Mouse (Mus musculus) cerebellum, adult (tissue): Measurements from ENCODE around the gene Mpo.

Source experiments
- ATAC-seq: cut with Nextera tagmentation; 2 replicates; pipeline ENCODE4 v1.9.2; 2017; ENCODE audit warnings: mild to moderate bottlenecking, moderate library complexity, mixed read lengths; ENCODE audit not compliant: insufficient number of reproducible peaks, low FRiP score, low TSS enrichment

Mpo gene

DNA sequence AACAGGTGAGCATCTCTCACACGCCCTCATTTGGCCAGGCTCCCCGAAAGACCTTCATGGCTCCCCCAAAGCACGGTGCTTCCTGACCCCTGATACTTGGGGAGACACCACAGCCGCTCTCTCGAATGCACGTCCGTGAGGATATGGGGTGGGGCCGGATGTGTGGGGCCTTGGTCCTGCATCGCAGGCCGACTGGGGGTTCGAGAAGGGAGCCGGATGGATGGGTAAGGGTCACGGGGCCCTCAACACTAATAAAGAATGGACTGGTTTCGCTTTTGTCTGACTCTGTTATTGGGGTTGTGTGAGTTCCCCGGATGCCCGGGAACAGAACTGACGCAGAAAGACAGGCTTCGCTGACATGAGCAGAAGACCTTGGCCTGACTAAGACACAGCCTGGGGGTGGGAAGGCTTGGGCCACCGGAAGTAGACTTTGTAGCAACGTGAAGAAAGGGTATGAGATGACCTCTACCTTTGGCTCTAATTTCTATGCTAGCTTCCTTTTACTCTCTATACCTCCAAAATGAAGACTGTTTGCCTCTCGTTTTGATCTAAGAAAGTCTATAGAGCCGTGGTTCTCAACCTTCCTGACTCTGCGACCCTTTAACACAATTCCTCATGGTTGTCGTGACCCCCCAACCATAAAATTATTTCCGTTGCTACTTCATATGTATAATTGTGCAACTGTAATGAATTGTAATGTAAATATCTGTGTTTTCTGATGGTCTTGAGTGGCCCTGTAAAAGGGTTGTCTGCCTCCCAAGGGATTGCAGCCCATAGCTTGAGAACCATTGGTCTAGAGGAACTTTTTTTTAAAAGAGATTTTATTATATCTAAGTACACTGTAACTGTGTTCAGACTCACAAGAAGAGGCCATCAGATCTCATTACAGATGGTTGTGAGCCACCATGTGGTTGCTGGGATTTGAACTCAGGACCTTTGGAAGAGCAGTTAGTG lies 36.1 kb upstream of the Mpo start:
- no peak for ATAC-seq

DNA sequence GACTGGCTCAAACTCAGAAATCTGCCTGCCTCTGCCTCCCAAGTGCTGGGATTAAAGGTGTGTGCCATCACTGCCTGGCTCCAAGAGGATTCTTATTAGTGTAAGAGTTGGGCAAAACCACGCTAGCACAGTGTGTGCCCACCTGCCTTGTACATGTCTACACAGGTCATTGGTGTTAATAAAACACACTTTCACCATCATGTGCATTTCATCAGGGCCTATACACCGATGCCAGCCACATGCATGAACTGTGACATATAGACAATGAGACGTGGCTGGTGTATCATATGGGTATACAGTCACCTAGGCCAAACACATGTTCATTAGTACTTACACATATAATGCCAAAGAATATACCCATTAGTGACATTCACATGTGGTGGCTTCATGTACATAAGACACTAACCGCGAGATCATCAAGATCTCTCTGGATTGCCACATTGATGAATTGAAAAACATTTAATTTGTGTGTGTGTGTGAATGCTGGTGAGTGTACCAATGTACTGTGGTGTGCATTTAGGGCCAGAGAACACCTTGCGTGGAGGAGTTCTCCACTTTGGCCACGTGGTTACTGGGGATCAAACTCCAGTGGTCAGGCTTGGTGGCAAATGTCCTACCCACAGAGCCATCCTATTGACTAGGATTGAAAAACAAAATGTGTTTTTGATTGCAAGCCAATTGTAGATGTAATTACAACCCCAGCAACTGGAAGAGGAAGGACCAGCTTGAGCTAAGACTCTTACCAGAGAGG lies 35.0 kb upstream of the Mpo start:
- no peak for ATAC-seq

DNA sequence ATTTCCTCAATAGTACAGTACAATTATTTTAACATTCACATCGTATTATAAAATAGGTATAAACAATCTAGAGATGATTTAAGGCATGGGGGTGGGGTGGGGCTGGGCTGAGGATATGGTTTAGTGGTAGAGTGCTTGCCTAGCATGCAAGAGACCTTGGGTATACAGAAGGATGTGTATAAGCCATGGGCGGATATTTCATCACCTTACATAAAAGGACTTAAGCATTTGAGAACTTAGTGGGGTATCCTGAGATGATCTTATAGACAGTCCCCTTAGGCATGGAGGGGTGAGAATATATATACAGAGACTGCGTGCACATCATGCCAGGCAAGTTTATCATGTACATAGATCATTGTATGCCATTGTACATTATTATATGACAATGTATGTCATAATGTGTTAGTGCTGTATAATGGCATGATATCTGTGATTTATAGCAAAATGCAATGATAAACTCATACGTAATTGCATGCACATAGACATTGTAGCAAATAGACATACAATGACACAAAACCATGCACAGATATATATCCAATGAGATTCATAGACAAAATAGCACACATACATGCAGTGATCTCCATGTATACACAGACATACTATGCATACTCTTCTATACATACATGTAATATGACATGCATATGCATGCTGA lies 34.3 kb upstream of the Mpo start:
- no peak for ATAC-seq

DNA sequence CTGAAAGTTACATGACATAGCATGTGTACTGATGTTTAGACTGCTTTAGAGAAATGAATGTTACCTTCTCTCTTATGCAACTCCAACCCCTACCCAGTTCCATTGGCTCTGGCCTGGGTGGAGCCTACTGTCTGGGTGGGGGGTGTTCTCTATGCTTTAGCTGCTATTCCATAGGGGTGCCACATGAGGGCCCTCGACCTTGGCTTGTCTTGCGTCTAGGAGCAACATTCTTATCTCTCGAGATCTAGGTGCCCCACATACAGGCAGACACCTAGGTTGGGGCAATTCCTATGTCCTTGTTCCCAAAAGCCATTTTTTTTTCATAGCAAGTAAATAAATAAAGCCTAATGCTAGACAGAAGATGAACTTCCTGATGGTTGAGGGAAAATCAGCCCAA lies 33.8 kb upstream of the Mpo start:
- no peak for ATAC-seq

DNA sequence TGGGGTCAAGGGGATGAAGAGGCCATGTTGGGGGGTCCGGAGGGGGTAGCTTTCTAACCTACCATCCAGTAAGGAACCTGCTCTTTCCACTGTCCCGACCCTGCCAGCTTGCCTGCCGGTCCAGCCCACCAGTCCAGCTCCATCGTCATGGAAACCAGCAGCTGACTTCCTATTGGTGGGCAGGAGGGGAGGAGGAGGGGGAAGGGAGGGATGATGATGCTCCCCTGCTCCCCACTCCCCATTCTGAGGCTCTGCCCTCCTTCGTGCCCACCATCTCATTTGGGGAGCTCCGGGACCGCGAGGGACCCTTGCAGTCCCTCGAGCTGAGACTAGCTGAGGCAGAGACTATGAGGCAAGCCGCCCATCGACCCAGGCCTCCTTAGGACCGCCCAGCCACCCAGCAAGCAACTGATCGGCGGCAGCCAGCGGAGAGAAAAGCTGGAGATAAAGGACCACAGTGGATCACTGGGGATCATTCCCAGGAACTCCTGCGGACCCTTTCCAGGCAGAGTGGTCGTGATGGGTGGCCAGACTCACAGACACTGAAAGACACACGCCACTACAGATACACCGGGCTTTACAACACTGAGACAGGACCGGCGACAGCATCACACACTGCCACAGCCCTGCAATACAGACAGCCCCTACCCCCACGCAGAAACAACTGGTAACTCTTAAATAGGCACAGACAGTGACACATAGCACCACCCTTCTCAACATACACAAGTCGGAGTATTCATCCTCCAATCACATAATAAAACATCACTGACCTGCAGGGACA lies 32.9 kb upstream of the Mpo start, which contains the start of gene Tspoap1:
Gene Tspoap1, plus strand, starts transcription at position 241 of the 781 bp plus-strand sequence.
- ATAC-seq = peak; percentile 62; the same call in 1 of the 2 replicates

DNA sequence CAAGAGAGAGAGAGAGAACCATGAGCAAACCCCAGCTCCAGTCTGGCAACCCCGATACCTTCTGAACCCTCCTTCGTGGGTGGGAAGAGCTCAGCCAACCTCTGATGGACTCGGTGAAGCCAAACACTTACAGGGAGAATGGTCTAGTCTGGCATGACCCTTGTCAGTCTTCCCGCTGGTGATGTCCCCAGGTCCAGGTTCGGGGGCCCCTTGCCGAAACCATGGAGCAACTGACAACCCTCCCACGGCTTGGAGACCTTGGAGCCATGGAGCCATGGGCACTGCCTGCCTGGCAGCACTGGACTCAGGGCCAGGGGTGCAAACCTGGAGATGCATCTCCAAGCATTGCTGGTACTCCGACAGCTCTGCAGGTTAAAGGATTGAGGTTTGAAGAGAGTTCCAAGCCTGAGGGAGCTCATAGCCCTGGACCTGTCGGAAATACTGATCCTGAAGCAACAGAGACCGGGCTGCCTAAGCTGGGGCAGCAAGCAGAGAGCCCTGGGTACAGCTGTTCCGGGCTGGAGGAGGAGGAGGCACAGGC lies 32.1 kb upstream of the Mpo start:
- no peak for ATAC-seq

DNA sequence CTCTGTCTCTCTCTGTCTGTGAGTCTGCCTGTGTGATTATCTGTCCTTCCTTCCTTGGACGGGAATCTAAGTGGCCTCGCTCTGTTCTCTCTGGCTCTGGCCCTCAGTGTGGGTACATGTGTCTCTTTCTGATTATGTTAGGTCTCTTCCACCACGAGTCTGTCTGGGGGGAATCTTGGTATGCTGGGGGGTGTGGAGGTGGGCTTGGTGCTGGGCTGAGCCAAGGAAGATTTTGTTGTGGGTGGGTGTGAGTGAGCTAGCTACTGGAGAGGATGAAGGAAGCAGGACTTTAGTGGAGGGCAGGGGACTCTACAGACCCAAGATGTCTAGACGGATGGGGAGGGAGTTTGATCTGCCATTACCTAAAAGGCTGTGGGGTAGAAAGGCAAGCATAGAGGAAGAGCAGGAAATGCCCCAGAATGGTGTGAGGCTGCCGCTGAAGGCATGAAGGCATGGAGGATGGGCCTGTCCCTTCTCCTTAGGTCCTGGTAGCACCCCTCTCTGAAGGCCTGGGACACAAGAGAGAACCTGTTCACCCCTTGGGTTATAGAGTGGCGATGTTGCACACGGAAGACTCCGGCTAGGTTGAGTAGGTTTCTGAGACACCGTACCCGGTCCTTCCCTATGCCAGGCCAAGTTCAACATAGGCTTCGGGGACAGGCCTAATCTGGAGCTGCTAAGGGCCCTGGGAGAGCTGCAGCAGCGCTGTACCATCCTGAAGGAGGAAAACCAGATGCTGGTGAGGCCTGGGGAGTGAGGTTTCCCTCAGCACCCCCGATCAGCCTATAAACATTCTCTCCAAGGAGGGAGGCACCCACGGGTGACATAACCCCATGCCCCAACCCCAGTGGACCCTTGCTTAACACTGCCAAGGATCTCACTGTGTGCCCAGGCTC lies 31.3 kb upstream of the Mpo start:
- ATAC-seq = no peak

DNA sequence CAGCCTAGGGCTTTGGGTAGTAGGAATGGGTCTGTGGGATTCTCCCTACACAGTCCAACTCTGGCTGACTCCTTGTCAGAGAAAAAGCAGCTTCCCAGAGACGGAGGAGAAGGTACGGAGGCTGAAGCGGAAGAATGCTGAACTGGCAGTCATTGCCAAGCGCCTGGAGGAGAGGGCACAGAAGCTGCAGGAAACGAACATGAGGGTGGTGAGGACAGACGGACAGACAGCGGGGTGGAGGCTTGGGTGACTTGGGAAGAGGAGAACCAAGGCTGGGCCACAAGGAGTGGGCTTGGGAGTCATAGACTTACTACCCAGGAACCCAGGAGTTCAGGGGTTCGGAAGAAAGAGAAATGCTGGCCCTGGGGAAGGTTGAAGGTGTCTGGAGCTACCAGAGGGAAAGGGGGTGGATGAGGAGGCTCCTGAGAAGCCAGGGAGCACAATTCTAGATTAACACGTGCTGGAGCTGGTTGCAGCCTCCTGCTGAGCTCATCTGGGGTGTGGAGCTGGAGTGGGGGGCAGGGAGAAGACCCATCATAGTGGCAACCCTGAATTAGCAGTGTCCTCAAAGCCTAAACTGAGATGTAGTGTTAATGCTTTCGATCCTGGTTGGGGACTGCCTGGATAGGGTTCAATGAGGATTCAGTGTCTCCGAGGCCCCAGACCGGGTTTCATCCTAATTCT lies 30.5 kb upstream of the Mpo start:
- no peak for ATAC-seq

DNA sequence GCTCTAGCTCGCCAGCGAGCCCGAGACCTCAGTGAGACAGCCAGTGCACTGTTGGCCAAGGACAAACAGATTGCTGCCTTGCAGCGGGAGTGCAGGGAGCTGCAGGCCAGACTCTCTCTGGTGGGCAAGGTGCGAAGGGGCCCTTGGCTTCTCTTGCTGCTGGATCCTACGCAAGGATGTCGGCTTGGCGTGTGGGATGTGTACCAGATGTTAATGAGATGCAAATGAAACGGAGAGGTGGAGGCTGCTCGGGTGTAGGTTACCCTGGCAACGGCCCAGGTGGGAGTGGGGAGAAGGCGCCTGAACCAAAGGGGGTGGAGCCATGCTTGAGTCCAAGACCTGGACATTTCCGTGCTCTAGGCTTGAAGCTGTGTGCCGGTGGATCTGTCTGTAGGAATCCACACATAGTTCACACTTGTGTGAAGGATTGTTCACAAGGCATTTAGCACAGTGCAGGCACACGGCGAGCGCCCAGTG lies 29.8 kb upstream of the Mpo start:
- peak; percentile 31; the same call in 1 of the 2 replicates for ATAC-seq

DNA sequence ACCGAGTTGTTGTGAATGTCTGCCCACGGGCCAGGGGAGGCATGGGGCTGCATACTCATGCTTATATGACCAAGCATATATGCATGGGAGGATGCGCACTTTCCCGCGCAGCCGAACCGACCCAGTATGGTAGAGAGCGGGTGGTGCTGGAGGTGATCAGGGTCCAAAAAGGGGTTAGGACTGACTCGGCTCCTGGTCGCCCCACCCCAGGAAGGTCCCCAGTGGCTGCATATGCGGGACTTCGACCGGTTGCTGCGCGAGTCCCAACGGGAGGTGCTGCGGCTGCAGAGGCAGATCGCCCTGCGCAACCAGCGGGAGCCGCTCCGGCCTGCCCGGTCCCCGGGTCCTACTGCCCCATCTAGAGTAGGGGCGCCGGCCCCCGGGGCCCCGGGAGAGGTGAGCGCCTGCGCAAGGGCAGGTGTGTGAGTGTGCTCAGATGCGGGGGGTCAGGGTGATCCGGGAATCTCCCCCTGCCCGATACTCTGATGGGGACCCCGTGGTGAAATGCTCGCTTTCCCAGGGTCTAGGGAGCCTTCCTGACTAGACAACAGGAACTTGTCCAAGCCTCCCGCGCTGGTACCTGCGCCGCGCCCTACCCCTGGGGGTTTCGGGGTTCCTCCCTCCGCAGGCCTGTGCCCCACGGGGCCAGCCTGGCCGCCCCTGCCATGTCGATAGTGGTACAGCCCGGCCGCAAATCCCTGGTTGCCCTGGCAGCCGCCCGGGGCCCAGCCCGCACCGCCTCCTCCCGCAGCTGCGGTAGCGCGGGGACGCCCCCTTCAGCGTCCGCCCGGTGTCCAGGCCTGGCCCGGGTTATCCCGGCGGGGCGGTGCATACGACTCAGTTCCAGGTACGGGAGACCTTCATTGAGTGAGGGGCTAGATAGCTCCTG lies 29.1 kb upstream of the Mpo start:
- peak; percentile 28; the same call in 1 of the 2 replicates for ATAC-seq

DNA sequence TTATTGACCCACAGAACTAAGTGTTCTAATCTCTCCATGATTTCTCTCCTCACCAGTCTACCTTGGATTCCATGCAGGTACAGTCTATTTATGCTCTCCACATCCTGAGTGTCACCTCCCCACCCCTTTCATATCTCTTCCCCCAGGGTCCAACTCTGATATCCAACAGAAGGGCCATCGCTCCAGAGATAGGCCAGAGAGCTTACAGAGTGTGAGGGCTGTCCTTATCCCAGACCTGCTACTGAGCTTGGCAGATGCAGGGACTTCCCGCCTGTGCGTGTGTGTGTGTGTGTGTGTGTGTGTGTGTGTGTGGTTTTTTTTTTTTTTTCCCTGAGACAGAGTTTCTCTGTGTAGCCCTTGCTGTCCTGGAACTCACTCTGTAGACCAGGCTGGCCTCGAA lies 24.6 kb upstream of the Mpo start:
- ATAC-seq = no peak

DNA sequence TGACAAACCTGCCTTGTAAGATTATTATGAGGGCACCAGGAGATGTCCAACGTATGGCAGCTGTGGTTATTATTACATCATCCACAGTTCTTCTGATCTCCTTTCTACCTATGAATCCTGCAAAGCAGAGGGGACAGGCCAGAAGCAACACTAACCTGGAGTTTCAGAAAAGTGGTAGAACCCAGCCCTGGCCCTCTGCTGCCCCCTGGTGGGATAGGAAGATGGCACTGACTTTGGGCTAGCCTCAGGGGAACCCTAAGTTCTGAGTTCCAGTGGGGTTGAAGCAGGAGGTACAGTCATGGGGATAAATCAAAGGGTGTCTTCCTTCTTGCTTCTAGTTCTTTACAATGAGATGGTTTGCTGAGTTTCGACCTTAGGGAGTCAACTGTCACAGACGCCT lies 22.4 kb upstream of the Mpo start:
- ATAC-seq = no peak

DNA sequence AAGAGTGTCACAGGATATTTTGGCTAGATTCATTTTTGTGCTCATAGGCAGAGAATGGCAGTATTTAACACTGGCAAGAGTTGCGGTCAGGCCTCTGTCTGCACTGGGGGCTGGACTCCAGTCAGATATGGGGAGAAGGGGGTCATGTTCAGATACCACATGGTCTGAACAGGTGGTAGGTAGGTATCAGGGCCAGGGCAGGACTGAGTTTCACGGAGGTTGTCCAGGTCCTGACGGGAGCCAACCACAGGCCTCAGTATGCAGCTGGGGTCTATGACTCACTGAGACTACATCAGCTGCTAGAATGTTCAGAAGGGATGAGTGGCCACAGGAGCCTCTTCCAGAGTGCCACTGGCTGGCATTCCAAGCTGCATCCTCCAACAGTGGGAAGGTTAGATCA lies 21.0 kb upstream of the Mpo start:
- ATAC-seq = no peak

DNA sequence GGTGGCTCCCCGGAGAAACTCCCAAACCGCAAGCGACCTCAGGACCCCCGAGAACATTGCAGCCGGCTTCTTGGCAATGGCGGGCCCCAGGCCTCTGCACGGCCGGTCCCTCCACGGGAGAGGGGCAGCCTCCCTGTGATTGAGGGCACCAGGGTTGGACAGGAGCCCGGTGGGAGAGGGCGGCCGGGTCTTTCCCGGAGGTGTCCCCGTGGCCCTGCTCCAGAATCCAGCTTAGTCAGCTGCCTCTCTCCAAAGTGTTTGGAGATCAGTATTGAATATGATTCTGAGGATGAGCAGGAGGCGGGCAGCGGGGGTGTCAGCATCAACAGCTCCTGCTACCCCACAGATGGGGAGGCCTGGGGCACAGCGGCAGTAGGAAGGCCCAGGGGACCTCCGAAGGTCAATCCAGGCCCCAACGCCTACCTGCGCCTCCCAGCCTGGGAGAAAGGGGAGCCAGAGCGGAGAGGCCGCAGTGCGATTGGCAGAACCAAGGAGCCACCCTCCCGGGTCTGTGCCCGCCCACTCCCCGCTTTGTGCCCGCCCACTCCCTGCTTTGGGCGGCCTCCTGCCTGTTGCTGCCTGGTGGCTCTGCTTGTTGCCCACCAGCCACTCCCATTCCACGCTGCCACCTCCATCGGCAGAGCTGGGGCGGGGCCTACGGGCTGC lies 15.1 kb upstream of the Mpo start:
- peak; percentile 65 for ATAC-seq

DNA sequence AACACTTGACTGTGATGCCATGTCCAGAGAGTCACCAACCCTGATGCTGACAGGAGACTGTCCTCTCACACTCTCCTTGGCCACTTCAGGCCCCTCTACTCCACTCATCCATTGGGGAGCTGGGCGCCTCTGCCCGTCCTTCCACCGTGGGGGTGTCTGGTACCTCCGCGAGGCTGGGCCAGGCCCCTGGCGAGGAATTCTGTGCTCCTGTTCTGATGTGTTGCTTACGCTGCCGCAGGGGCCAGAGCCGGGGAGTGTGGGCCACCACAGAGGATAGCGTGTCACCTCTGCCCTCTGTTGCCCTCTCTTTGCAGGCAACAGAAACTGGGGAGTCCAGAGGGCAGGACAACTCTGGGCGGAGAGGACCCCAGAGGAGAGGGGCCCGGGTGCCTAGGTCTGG lies 14.5 kb upstream of the Mpo start:
- ATAC-seq = peak; percentile 36; the same call in 1 of the 2 replicates

DNA sequence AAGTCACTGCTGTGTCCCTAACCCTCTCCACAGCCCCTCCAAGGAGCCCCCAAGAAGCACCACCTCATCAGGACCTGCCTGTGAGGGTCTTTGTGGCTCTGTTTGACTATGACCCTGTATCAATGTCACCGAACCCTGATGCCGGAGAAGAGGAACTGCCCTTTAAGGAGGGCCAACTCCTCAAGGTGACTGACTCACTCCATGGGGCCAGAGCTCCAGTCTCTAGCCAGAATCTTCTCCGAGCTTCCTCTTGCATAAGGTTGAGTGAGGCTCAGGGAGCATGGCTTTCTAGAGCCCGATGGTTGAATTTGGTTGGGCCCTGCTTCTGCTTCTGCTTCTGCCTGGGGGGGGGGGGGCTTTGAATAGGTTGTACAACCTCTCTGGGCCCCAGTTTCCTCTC lies 14.0 kb upstream of the Mpo start:
- ATAC-seq = no peak

DNA sequence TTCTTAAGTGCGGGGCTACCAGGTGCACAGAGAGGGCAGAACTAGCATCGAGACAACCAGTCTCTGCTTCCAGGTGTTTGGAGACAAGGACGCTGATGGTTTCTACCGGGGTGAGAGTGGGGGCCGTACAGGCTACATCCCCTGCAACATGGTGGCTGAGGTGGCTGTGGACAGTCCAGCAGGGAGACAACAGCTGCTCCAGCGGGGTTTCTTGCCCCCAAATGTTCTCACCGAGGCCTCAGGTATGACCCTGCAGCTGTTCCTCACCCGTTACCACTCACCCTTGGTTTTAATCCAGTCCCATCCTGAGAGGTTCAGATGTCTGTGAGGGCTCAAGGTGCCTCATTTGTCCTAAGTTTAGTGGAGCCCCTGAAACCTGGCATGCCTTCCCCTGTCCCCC lies 13.3 kb upstream of the Mpo start:
- ATAC-seq = no peak
